Mouse (Mus musculus) CH12.LX (cell line): ENCODE data around the gene Gm45233. TPM values are rescaled to one million over a fixed set of nuclear protein-coding genes. Genes with fewer than 3 reads are reported as not detected.

Experiments used
- DNase-seq: peaks from one replicate; pipeline ENCODE4 v3.0.0-alpha.2; 2013; ENCODE audit errors: extremely low read depth
- H3K27ac ChIP-seq: 2 replicates; pipeline ENCODE4 v1.5.1; 2012; ENCODE audit warnings: low read depth, mild to moderate bottlenecking, control low read depth, moderate library complexity; ENCODE audit not compliant: insufficient read depth
- H3K27me3 ChIP-seq: replicated peaks from 2 replicates; pipeline ENCODE3; 2012; ENCODE audit warnings: inconsistent platforms
- H3K36me3 ChIP-seq, 2 experiments: replicated peaks in 1 of 2; 2 replicates each; pipeline versions ENCODE3 to v1.6.1; 2012; ENCODE audit warnings: inconsistent platforms in 1 of 2, low read length in 1 of 2, mild to moderate bottlenecking in 1 of 2, mixed read lengths in 1 of 2, moderate library complexity in 1 of 2; ENCODE audit not compliant: control insufficient read depth in 1 of 2, insufficient read depth in 1 of 2
- H3K4me1 ChIP-seq, 2 experiments: 2 replicates each; pipeline ENCODE4 v1.6.1; 2012; ENCODE audit warnings: inconsistent platforms in 1 of 2, moderate library complexity in 1 of 2; ENCODE audit not compliant: insufficient read depth in 2 of 2, control insufficient read depth in 1 of 2
- H3K4me2 ChIP-seq: 2 replicates; pipeline ENCODE4 v1.6.1; 2012; ENCODE audit warnings: low read depth, mild to moderate bottlenecking, control low read depth; ENCODE audit not compliant: poor library complexity, insufficient read depth, severe bottlenecking
- H3K4me3 ChIP-seq, 3 experiments: fragments of 150-350 bp in 1 of 3; sonication (generic) in 1 of 3; replicated peaks in 1 of 3; 2 replicates each; pipeline versions ENCODE3 to v1.5.1; 2011 to 2012; ENCODE audit warnings: low read depth in 2 of 3, low read length in 2 of 3, mild to moderate bottlenecking in 2 of 3, moderate library complexity in 2 of 3, control low read depth in 1 of 3, improper control_type of control experiment in 1 of 3, inconsistent platforms in 1 of 3, mixed read lengths in 1 of 3; ENCODE audit not compliant: poor library complexity in 1 of 3
- H3K79me2 ChIP-seq: replicated peaks from 2 replicates; pipeline ENCODE4 v1.6.1; 2012; ENCODE audit warnings: mild to moderate bottlenecking, moderate library complexity; ENCODE audit not compliant: control insufficient read depth, poor library complexity, insufficient read depth, severe bottlenecking; ENCODE audit errors: extremely low read depth
- H3K9ac ChIP-seq: 2 replicates; pipeline ENCODE4 v1.6.1; 2012; ENCODE audit warnings: low read depth, mild to moderate bottlenecking, control low read depth, moderate library complexity; ENCODE audit not compliant: insufficient read depth
- H3K9me3 ChIP-seq: replicated peaks from 2 replicates; pipeline ENCODE3; 2012; ENCODE audit warnings: low read length, inconsistent platforms, mixed read lengths
- CHD1 ChIP-seq: IDR thresholded peaks from 2 replicates; pipeline ENCODE4 v1.6.1; 2012; ENCODE audit warnings: low read depth, low read length, improper control_type of control experiment, inconsistent platforms
- CTCF ChIP-seq, 2 experiments: IDR thresholded peaks in 1 of 2; conservative IDR thresholded peaks in 1 of 2; 2 replicates each; pipeline ENCODE4 v1.5.1; 2011 to 2012; ENCODE audit warnings: low read depth in 2 of 2, low read length in 2 of 2, improper control_type of control experiment in 1 of 2, inconsistent platforms in 1 of 2, mild to moderate bottlenecking in 1 of 2, moderate library complexity in 1 of 2
- ELF1 ChIP-seq: IDR thresholded peaks from 2 replicates; pipeline ENCODE4 v1.6.1; 2014; ENCODE audit warnings: low read depth, mild to moderate bottlenecking, inconsistent platforms, low read length, improper control_type of control experiment
- ETS1 ChIP-seq: conservative IDR thresholded peaks from 2 replicates; pipeline ENCODE4 v1.6.1; 2012; ENCODE audit warnings: low read depth, mild to moderate bottlenecking, inconsistent platforms, low read length, improper control_type of control experiment, moderate library complexity
- GABPA ChIP-seq: IDR thresholded peaks from 2 replicates; pipeline ENCODE4 v1.6.1; 2012; ENCODE audit warnings: low read depth, low read length, improper control_type of control experiment, inconsistent platforms; ENCODE audit not compliant: insufficient replicate concordance
- HCFC1 ChIP-seq: IDR thresholded peaks from 2 replicates; pipeline ENCODE4 v1.6.1; 2012; ENCODE audit warnings: low read depth, mild to moderate bottlenecking, inconsistent platforms, low read length, improper control_type of control experiment
- IRF4 ChIP-seq: IDR thresholded peaks from 2 replicates; pipeline ENCODE4 v1.6.1; 2014; ENCODE audit warnings: low read depth, mild to moderate bottlenecking, inconsistent platforms, low read length, improper control_type of control experiment
- JUN ChIP-seq: IDR thresholded peaks from 2 replicates; pipeline ENCODE4 v1.6.1; 2011; ENCODE audit warnings: low read depth, mild to moderate bottlenecking, low read length, improper control_type of control experiment, moderate library complexity; ENCODE audit not compliant: insufficient read depth
- KAT2A ChIP-seq: IDR thresholded peaks from 2 replicates; pipeline ENCODE4 v1.6.1; 2012; ENCODE audit warnings: low read length, improper control_type of control experiment, inconsistent platforms; ENCODE audit not compliant: insufficient replicate concordance
- MAX ChIP-seq: IDR thresholded peaks from 2 replicates; pipeline ENCODE4 v1.6.1; 2011; ENCODE audit warnings: low read length, improper control_type of control experiment
- MAZ ChIP-seq: IDR thresholded peaks from 2 replicates; pipeline ENCODE4 v1.6.1; 2012; ENCODE audit warnings: low read depth, mild to moderate bottlenecking, inconsistent platforms, low read length, improper control_type of control experiment, moderate library complexity
- MEF2A ChIP-seq: IDR thresholded peaks from 2 replicates; pipeline ENCODE4 v1.6.1; 2014; ENCODE audit warnings: low read depth, mild to moderate bottlenecking, inconsistent platforms, low read length, improper control_type of control experiment, borderline replicate concordance
- MYC ChIP-seq: IDR thresholded peaks from 2 replicates; pipeline ENCODE4 v1.6.1; 2011; ENCODE audit warnings: low read depth, mild to moderate bottlenecking, improper control_type of control experiment, low read length
- NRF1 ChIP-seq: IDR thresholded peaks from 2 replicates; pipeline ENCODE4 v1.6.1; 2014; ENCODE audit warnings: low read depth, mild to moderate bottlenecking, inconsistent platforms, low read length, improper control_type of control experiment, moderate library complexity
- PAX5 ChIP-seq: IDR thresholded peaks from 2 replicates; pipeline ENCODE4 v1.6.1; 2012; ENCODE audit warnings: low read length, inconsistent platforms, mixed read lengths
- POLR2A ChIP-seq: IDR thresholded peaks from 2 replicates; pipeline ENCODE4 v1.6.1; 2011; ENCODE audit warnings: low read depth, mild to moderate bottlenecking, improper control_type of control experiment, low read length
- POLR2AphosphoS2 ChIP-seq: IDR thresholded peaks from 2 replicates; pipeline ENCODE4 v1.6.1; 2011; ENCODE audit warnings: low read depth, low read length, improper control_type of control experiment
- RAD21 ChIP-seq: IDR thresholded peaks from 2 replicates; pipeline ENCODE4 v1.6.1; 2011; ENCODE audit warnings: low read depth, mild to moderate bottlenecking, low read length, improper control_type of control experiment, moderate library complexity
- RCOR1 ChIP-seq: conservative IDR thresholded peaks from 2 replicates; pipeline ENCODE4 v1.6.1; 2012; ENCODE audit warnings: low read depth, mild to moderate bottlenecking, inconsistent platforms, low read length, improper control_type of control experiment
- SMC3 ChIP-seq: IDR thresholded peaks from 2 replicates; pipeline ENCODE4 v1.6.1; 2011; ENCODE audit warnings: low read depth, low read length, improper control_type of control experiment
- TCF12 ChIP-seq: IDR thresholded peaks from 2 replicates; pipeline ENCODE4 v1.6.1; 2014; ENCODE audit warnings: low read depth, mild to moderate bottlenecking, inconsistent platforms, low read length, improper control_type of control experiment
- USF1 ChIP-seq: IDR thresholded peaks from 2 replicates; pipeline ENCODE4 v1.6.1; 2014; ENCODE audit warnings: low read depth, mild to moderate bottlenecking, inconsistent platforms, low read length, improper control_type of control experiment
- USF2 ChIP-seq: conservative IDR thresholded peaks from 2 replicates; pipeline ENCODE4 v1.6.1; 2011; ENCODE audit warnings: low read depth, low read length, improper control_type of control experiment
- ZKSCAN1 ChIP-seq: IDR thresholded peaks from 2 replicates; pipeline ENCODE4 v1.6.1; 2012; ENCODE audit warnings: low read depth, inconsistent platforms, low read length, improper control_type of control experiment, borderline replicate concordance
- ZNF384 ChIP-seq: IDR thresholded peaks from 2 replicates; pipeline ENCODE4 v1.6.1; 2012; ENCODE audit warnings: low read depth, low read length, improper control_type of control experiment, inconsistent platforms
- dilution Hi-C: fragments of 300-500 bp; cut with MboI; formaldehyde crosslinking; loops from 2 replicates; pipeline ENCODE4 v1.14.3; 2020; ENCODE audit warnings: low sequenced_read_pairs; ENCODE audit not compliant: extremely low pct_unique_long_range_greater_than_20kb, extremely low pct_ligation_motif_present
- in situ Hi-C: fragments of 300-500 bp; cut with MboI; formaldehyde crosslinking; loops from 3 replicates; pipeline ENCODE4 v1.14.3; 2019; ENCODE audit warnings: low sequenced_read_pairs, low pct_ligation_motif_present, low pct_unique_long_range_greater_than_20kb, mixed read lengths
- polyA plus RNA-seq: library from polyadenylated mRNA; unstranded; fragments of >175 nt; gene quantifications from 2 replicates; pipeline ENCODE4 v1.2.1, GENCODE M21; 2012; ENCODE audit warnings: low read depth; ENCODE audit not compliant: insufficient read length
- total RNA-seq, 2 experiments: library from RNA; depleted of rRNA; stranded (reverse); fragments of 300-350 nt in 1 of 2; fragments of >200 nt in 1 of 2; gene quantifications; 2 replicates each; pipeline ENCODE4 v1.2.3; 2012 to 2014

Gm45233 gene
- total and polyA plus RNA-seq, 3 experiments, result 0.66 TPM; not detected in 2

- TF ChIP-seq JUN (no peak), POLR2A (no peak)
These were observed 26.6 kb upstream of the Gm45233 start (continued) for GRCm38 (mm10) chr7:43417298-43417697.

- dilution Hi-C loops (no loop called here), in situ Hi-C loops (loop anchor here (5.0 to 25.0 kb wide), 3 partner anchors 39 to 1364 kb away; partner anchors contain the start of genes Siglecf and Vsig10l)
- Histone ChIP-seq H3K27me3 (no peaks in the 10 kb centered on the region), H3K79me2 (no peaks in the 10 kb centered on the region), H3K4me1 (peaks cover 3 to 21% of the 10 kb centered on the region in 2 experiments; a peak in 2 of 4 replicates), H3K9ac (no peak overlapping the region), H3K4me2 (no peak overlapping the region), H3K9me3 (peaks cover 4% of the 10 kb centered on the region), H3K27ac (no peak overlapping the region), H3K36me3 (peaks cover 4 to 31% of the 10 kb centered on the region in 2 experiments), H3K4me3 (no peak overlapping the region)
- TF ChIP-seq RAD21 (peak; percentile 73), MAZ (0 out of 2 replicates have a peak, but pooled peaks have one; percentile 8), PAX5 (no peak), POLR2AphosphoS2 (no peak), GABPA (no peak), HCFC1 (no peak), CTCF (conservative IDR thresholded peaks at IDR 0.05 in 1 of 2, IDR thresholded peaks at IDR 0.05 in 1 of 2; ENCODE audit: low read depth in 2 of 2, low read length in 2 of 2) (peak; percentile 89 to 93), IRF4 (no peak), KAT2A (no peak), USF2 (no peak), ZKSCAN1 (no peak), POLR2A (no peak), MAX (no peak), MEF2A (no peak; the same call in 1 of the 2 replicates), TCF12 (no peak), NRF1 (no peak), USF1 (no peak), ZNF384 (no peak), CHD1 (no peak), MYC (no peak), ELF1 (no peak), SMC3 (peak; percentile 78), RCOR1 (no peak), ETS1 (no peak)
- DNase-seq, result peak; percentile 87
These were observed 20.8 kb upstream of the Gm45233 start for GRCm38 (mm10) chr7:43422995-43423617.
